Mouse (Mus musculus): Measurements from ENCODE around the gene Lrrc32.

Lrrc32 gene

GRCm38 (mm10) chr7:98510961-98511958, 22.2 kb downstream of the Lrrc32 start:
- no peak for DNase-seq (ENCODE audit: low spot score in 2 of 2)

GRCm38 (mm10) chr7:98513251-98513650, 24.2 kb downstream of the Lrrc32 start:
- no peak for DNase-seq (ENCODE audit: low spot score in 2 of 2)

- DNase-seq (ENCODE audit: low spot score in 2 of 2) = no peak
Observed at GRCm38 (mm10) chr7:98522576-98522975, 33.5 kb downstream of the Lrrc32 start.

GRCm38 (mm10) chr7:98523070-98523812, 34.2 kb downstream of the Lrrc32 start:
- no peak for DNase-seq (ENCODE audit: low spot score in 2 of 2)

- DNase-seq (ENCODE audit: low spot score in 2 of 2) = peak in 1 of 2 experiments; percentile 59
Observed at GRCm38 (mm10) chr7:98523813-98524361, 34.8 kb downstream of the Lrrc32 start.

GRCm38 (mm10) chr7:98524401-98524800, 35.3 kb downstream of the Lrrc32 start:
- DNase-seq (ENCODE audit: low spot score in 2 of 2) = no peak

GRCm38 (mm10) chr7:98524869-98525699, 36.0 kb downstream of the Lrrc32 start:
- no peak for DNase-seq (ENCODE audit: low spot score in 2 of 2)

GRCm38 (mm10) chr7:98527085-98527484, 38.0 kb downstream of the Lrrc32 start:
- no peak for DNase-seq (ENCODE audit: low spot score in 2 of 2)

- no peak for DNase-seq (ENCODE audit: low spot score in 2 of 2)
Observed at GRCm38 (mm10) chr7:98531612-98532011, 42.5 kb downstream of the Lrrc32 start.

GRCm38 (mm10) chr7:98532981-98533380, 43.9 kb downstream of the Lrrc32 start:
- no peak for DNase-seq (ENCODE audit: low spot score in 2 of 2)

GRCm38 (mm10) chr7:98534432-98534855, 45.4 kb downstream of the Lrrc32 start:
- no peak for DNase-seq (ENCODE audit: low spot score in 2 of 2)

GRCm38 (mm10) chr7:98535191-98535590, 46.1 kb downstream of the Lrrc32 start:
- no peak for DNase-seq (ENCODE audit: low spot score in 2 of 2)

GRCm38 (mm10) chr7:98535882-98536281, 46.8 kb downstream of the Lrrc32 start:
- DNase-seq (ENCODE audit: low spot score in 2 of 2) = no peak

GRCm38 (mm10) chr7:98537210-98537966, 48.3 kb downstream of the Lrrc32 start:
- DNase-seq (ENCODE audit: low spot score in 2 of 2) = no peak

- DNase-seq (ENCODE audit: low spot score in 2 of 2) = no peak
Observed at GRCm38 (mm10) chr7:98537967-98538573, 49.0 kb downstream of the Lrrc32 start.

GRCm38 (mm10) chr7:98540879-98541278, 51.8 kb downstream of the Lrrc32 start:
- no peak for DNase-seq (ENCODE audit: low spot score in 2 of 2)

- no peak for DNase-seq (ENCODE audit: low spot score in 2 of 2)
Observed at GRCm38 (mm10) chr7:98541564-98541963, 52.5 kb downstream of the Lrrc32 start.

- no peak for DNase-seq (ENCODE audit: low spot score in 2 of 2)
Observed at GRCm38 (mm10) chr7:98542267-98542666, 53.2 kb downstream of the Lrrc32 start.

GRCm38 (mm10) chr7:98542731-98543142, 53.7 kb downstream of the Lrrc32 start:
- DNase-seq (ENCODE audit: low spot score in 2 of 2) = no peak

GRCm38 (mm10) chr7:98543853-98544370, 54.8 kb downstream of the Lrrc32 start:
- no peak for DNase-seq (ENCODE audit: low spot score in 2 of 2)
